Mouse (Mus musculus) olfactory bulb, adult 2 months (tissue): ENCODE data around the gene Nfx1.

Experiments
- CTCF ChIP-seq: fragments of 200-500 bp; IDR thresholded peaks from 2 replicates; pipeline ENCODE4 v1.5.1; 2012; ENCODE audit warnings: low read depth, mild to moderate bottlenecking, low read length, moderate library complexity; ENCODE audit not compliant: insufficient read depth
- POLR2A ChIP-seq: fragments of 200-500 bp; IDR thresholded peaks from 2 replicates; pipeline ENCODE4 v1.6.1; 2012; ENCODE audit warnings: mild to moderate bottlenecking, low read depth, low read length, moderate library complexity; ENCODE audit not compliant: insufficient read depth

GRCm38 (mm10) chr4:40971744-40972143 lies 1.0 kb downstream of the Nfx1 start:
- TF ChIP-seq CTCF = peak; percentile 51; the same call in 1 of the 2 replicates
- no peak for TF ChIP-seq POLR2A
